Mouse (Mus musculus): ENCODE data around the gene Myo15b. TPM values are rescaled to one million over a fixed set of nuclear protein-coding genes. Genes with fewer than 3 reads are reported as not detected.

The Myo15b gene
- polyA plus RNA-seq, 1 experiment from 2014 or later, result 0.46 TPM

GRCm38 (mm10) chr11:115904231-115904955 is 46.2 kb downstream of the Myo15b start:
- peaks cover 98% of the 10 kb centered on the region for H3K4me1 ChIP-seq (replicated peaks)
- DNase-seq (no peak), ATAC-seq (ENCODE audit: low read depth) (peak; percentile 5; the same call in 1 of the 2 replicates)
- peak overlapping the region; percentile 99 for H3K27ac ChIP-seq
- WGBS (ENCODE audit: insufficient replicate concordance), result 47% methylated on average over 8 of the region's 8 CpGs
- H3K9me3 ChIP-seq (replicated peaks), result no peaks in the 10 kb centered on the region
- H3K36me3 ChIP-seq, result peaks cover 63% of the 10 kb centered on the region
- peak overlapping the region; percentile 66 for H3K4me3 ChIP-seq (replicated peaks)
- H3K4me2 ChIP-seq, result peak overlapping the region; percentile 91
- H3K27me3 ChIP-seq, result no peaks in the 10 kb centered on the region
- H3K9ac ChIP-seq, result peak overlapping the region; percentile 85

DNA sequence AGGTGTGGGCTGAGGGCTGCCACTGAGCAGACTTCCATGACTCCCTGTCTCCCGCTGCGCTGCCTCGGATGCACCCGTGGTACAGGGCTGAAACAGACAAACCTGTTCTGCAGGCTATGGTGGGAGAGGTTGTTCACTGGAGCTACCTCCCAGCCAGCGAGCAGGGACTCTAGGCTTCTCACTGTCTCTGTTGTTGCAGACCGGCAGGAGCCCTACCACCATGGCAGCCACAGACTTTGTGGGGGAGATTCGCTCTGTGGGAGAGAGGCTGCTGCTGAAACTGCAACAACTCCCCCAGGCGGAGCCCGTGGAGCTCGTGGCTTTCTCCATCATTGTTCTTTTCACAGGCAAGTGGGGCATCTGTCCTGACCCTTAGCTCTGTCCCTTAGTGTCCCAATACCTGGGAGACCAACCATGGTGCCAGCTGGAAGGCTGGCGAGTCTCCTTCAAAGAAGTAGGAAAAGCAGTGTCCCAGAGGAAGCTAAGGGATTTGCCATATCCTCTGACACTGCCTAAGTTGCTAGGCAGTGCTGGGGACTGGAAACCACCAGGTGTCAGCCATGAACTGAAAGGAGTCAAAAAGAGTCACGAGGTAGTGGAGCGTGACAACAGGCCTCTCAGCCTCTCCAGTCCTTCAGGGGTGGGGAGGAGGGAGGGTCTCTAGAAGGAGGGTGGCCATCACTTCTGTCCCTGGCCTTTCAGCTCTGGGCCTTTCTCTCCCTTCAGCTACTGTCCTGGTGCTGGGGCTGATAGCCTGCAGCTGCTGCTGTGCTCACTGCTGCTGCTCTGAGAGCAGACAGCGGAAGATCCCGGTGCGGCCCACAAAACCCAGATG is 47.0 kb downstream of the Myo15b start:
- Histone ChIP-seq H3K4me3 (replicated peaks) (0 out of 2 replicates have a peak overlapping the region, but pooled peaks have one; percentile 66), H3K9ac (peak overlapping the region; percentile 85), H3K4me1 (replicated peaks) (peaks cover 97% of the 10 kb centered on the region), H3K27me3 (no peaks in the 10 kb centered on the region), H3K36me3 (peaks cover 64% of the 10 kb centered on the region), H3K27ac (peak overlapping the region; percentile 99), H3K9me3 (replicated peaks) (no peaks in the 10 kb centered on the region), H3K4me2 (peak overlapping the region; percentile 91)
- 76% methylated on average over 16 of the region's 16 CpGs for WGBS (ENCODE audit: insufficient replicate concordance)
- ATAC-seq (ENCODE audit: low read depth) (no peak), DNase-seq (no peak)

- Histone ChIP-seq H3K27ac (peak overlapping the region; percentile 99), H3K9ac (peak overlapping the region; percentile 85), H3K4me1 (replicated peaks) (peaks cover 97% of the 10 kb centered on the region), H3K27me3 (no peaks in the 10 kb centered on the region), H3K9me3 (replicated peaks) (no peaks in the 10 kb centered on the region), H3K4me3 (replicated peaks) (no peak overlapping the region), H3K36me3 (peaks cover 66% of the 10 kb centered on the region), H3K4me2 (no peak overlapping the region)
- ATAC-seq (ENCODE audit: low read depth) (no peak), DNase-seq (no peak)
- WGBS (ENCODE audit: insufficient replicate concordance), result 77% methylated on average over 3 of the region's 3 CpGs
These were observed 47.9 kb downstream of the Myo15b start for GRCm38 (mm10) chr11:115906116-115906515.

- peaks cover 97% of the 10 kb centered on the region for H3K4me1 ChIP-seq (replicated peaks)
- H3K27me3 ChIP-seq, result no peaks in the 10 kb centered on the region
- no peak overlapping the region for H3K4me3 ChIP-seq (replicated peaks)
- H3K9me3 ChIP-seq (replicated peaks), result no peaks in the 10 kb centered on the region
- ATAC-seq (ENCODE audit: low read depth), result no peak
- peak overlapping the region; percentile 99 for H3K27ac ChIP-seq
- DNase-seq, result no peak
- H3K9ac ChIP-seq, result 0 out of 2 replicates have a peak overlapping the region, but pooled peaks have one; percentile 85
- H3K4me2 ChIP-seq, result no peak overlapping the region
- WGBS (ENCODE audit: insufficient replicate concordance), result 92% methylated on average over 5 of the region's 5 CpGs
- peaks cover 66% of the 10 kb centered on the region for H3K36me3 ChIP-seq
These were observed 48.3 kb downstream of the Myo15b start for GRCm38 (mm10) chr11:115906521-115906920.

DNA sequence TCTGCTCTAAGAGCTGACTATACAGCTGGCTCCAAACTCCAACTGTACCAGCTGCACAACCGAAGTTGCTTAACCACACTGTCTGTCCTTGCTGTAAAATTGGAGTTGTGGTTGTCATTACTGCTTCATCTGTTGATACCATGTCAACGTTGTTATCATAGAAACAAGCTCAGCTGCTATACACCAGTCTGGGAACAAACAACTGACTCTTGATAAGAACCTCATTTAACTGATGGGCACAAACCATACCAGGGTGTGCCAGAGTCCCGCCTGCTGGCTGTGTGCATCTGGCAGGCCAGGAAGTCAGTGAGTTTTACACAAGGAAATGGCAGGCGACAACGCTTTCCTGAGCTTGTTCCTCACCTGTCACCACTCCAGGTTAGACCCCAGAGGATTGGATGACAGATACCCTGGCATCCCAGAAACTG is 52.9 kb downstream of the Myo15b start:
- peak overlapping the region; percentile 94 for H3K27ac ChIP-seq
- DNase-seq (peak; percentile 73), ATAC-seq (ENCODE audit: low read depth) (peak; percentile 88)
- H3K27me3 ChIP-seq, result no peaks in the 10 kb centered on the region
- H3K4me3 ChIP-seq (replicated peaks), result no peak overlapping the region; the same call in 1 of the 2 replicates
- H3K9ac ChIP-seq, result peak overlapping the region; percentile 66
- H3K4me1 ChIP-seq (replicated peaks), result peaks cover 90% of the 10 kb centered on the region
- no peaks in the 10 kb centered on the region for H3K9me3 ChIP-seq (replicated peaks)
- H3K36me3 ChIP-seq, result peaks cover 58% of the 10 kb centered on the region
- H3K4me2 ChIP-seq, result peak overlapping the region; percentile 45
- 15% methylated on average over 5 of the region's 5 CpGs for WGBS (ENCODE audit: insufficient replicate concordance)

DNA sequence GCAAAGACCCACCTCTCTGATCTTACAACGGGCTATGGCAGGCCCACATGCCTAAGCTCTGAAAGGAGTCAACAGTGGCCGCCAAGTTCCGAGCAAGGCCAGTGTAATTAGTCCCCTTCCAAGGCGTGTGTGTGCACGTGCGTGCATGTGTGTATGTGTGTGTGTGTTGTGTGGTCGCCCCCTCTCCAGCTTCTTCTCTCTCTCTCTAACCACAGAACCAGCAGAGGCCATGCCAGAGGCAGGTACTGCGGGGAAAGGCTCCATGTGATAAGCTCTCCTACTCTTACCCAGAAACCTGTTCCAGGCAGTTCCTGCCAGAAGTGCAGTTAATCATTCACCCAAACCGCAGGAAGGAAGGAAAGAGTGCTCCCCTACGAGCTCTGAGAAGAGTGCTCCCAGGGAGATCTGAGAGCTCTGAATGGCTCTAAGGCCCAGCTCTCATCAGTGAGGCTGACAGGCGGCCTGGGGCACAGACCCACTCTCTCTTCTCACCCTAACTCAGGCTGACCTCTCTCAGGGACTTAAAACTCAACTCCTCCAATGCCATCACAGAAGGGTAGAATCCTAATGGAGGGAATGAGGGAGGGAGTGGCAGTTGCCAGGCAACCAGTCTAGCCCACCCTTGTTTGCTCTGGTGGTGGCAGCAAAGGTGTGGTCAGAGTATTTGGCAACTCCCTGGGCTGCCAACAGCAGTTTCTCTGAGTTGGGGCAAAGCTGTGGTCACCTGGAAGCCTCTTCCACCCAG is 53.6 kb downstream of the Myo15b start, which contains the start of gene Smim6:
Smim6 (plus strand) TSS at position 386 of the 745 bp plus-strand sequence.
- H3K27me3 ChIP-seq, result no peaks in the 10 kb centered on the region
- peak within 1 kb of the TSS; percentile 94 for H3K27ac ChIP-seq
- no peak for DNase-seq
- H3K4me1 ChIP-seq (replicated peaks), result peaks cover 89% of the 10 kb centered on the region
- peaks cover 58% of the 10 kb centered on the region for H3K36me3 ChIP-seq
- ATAC-seq (ENCODE audit: low read depth), result peak; percentile 69
- H3K9me3 ChIP-seq (replicated peaks), result no peaks in the 10 kb centered on the region
- peak within 1 kb of the TSS; percentile 66 for H3K9ac ChIP-seq
- peak within 1 kb of the TSS; percentile 45 for H3K4me2 ChIP-seq
- WGBS (ENCODE audit: insufficient replicate concordance), result 14% methylated on average over 11 of the region's 11 CpGs
- no peak within 1 kb of the TSS; the same call in 1 of the 2 replicates for H3K4me3 ChIP-seq (replicated peaks)

DNA sequence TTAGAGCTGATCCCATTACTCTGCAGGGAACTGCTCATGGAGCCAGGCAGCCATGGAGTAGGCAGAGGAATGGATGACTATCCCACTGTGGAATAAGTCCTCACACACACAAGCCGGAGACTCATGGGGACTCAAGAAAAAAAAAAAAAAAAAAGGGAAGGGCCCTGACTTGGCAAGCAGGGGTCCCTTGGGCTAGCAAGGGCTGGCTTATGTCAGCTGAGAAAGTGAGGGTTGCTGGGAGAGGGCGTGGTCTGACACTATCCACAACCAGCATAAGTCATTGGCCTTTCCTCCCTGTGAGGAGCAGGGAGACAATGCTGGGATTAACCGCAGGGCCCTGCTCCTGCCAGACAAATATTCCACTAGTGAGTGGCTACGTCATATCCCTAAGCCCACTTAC is 58.4 kb downstream of the Myo15b start:
- no peaks in the 10 kb centered on the region for H3K27me3 ChIP-seq

DNA sequence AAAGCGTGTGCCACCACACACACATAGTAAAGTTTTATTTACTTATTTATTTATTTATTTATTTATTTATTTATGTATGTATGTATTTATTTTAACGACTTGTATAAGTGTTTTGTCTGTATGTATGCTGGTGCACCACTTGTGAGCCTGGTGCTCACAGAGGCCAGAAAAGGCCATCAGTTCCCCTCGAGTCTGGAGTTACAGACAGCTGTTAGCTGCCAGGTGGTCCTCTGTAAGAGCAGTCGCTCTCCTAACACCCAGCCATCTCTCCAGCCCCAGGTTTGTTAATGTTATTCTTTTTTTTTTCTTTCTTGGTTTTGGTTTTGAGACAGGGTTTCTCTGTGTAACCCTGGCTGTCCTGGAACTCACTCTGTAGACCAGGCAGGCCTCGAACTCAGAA is 60.4 kb downstream of the Myo15b start:
- Histone ChIP-seq H3K4me3 (replicated peaks) (no peak overlapping the region), H3K36me3 (peaks cover 56% of the 10 kb centered on the region), H3K4me1 (replicated peaks) (peaks cover 29% of the 10 kb centered on the region), H3K27ac (peak overlapping the region; percentile 50; the same call in 1 of the 2 replicates), H3K9ac (no peak overlapping the region), H3K4me2 (no peak overlapping the region), H3K27me3 (no peaks in the 10 kb centered on the region), H3K9me3 (replicated peaks) (no peaks in the 10 kb centered on the region)
- ATAC-seq (ENCODE audit: low read depth) (no peak), DNase-seq (no peak)
- WGBS (ENCODE audit: insufficient replicate concordance), result 76% methylated on average over 5 of the region's 5 CpGs

More for the DNA sequence above, 58.4 kb downstream of the Myo15b start:
- H3K4me3 ChIP-seq (replicated peaks), result no peak overlapping the region
- 0 out of 2 replicates have a peak overlapping the region, but pooled peaks have one; percentile 2 for H3K27ac ChIP-seq
- no peak for DNase-seq
- H3K36me3 ChIP-seq, result peaks cover 47% of the 10 kb centered on the region
- peak overlapping the region; percentile 39; the same call in 1 of the 2 replicates for H3K9ac ChIP-seq
- H3K4me2 ChIP-seq, result no peak overlapping the region
- H3K4me1 ChIP-seq (replicated peaks), result peaks cover 49% of the 10 kb centered on the region
- ATAC-seq (ENCODE audit: low read depth), result no peak
- no peaks in the 10 kb centered on the region for H3K9me3 ChIP-seq (replicated peaks)
- WGBS (ENCODE audit: insufficient replicate concordance), result 82% methylated on average over 4 of the region's 4 CpGs

- 0 out of 2 replicates have a peak overlapping the region, but pooled peaks have one; percentile 2 for H3K27ac ChIP-seq
- H3K4me3 ChIP-seq (replicated peaks), result no peak overlapping the region
- H3K9me3 ChIP-seq (replicated peaks), result no peaks in the 10 kb centered on the region
- peaks cover 29% of the 10 kb centered on the region for H3K4me1 ChIP-seq (replicated peaks)
- DNase-seq (no peak), ATAC-seq (ENCODE audit: low read depth) (no peak)
- WGBS (ENCODE audit: insufficient replicate concordance), result 85% methylated on average over 5 of the region's 5 CpGs
- peaks cover 57% of the 10 kb centered on the region for H3K36me3 ChIP-seq
- no peak overlapping the region for H3K9ac ChIP-seq
- H3K27me3 ChIP-seq, result no peaks in the 10 kb centered on the region
- H3K4me2 ChIP-seq, result no peak overlapping the region
These were observed 60.9 kb downstream of the Myo15b start for GRCm38 (mm10) chr11:115919073-115919472.

- 25% methylated on average over 6 of the region's 6 CpGs for WGBS (ENCODE audit: insufficient replicate concordance)
- H3K27me3 ChIP-seq, result no peaks in the 10 kb centered on the region
- peak; percentile 73 for ATAC-seq (ENCODE audit: low read depth)
- H3K9ac ChIP-seq, result no peak overlapping the region
- H3K4me1 ChIP-seq (replicated peaks), result peaks cover 20% of the 10 kb centered on the region
- peak overlapping the region; percentile 72 for H3K27ac ChIP-seq
- H3K9me3 ChIP-seq (replicated peaks), result no peaks in the 10 kb centered on the region
- H3K4me2 ChIP-seq, result no peak overlapping the region
- H3K4me3 ChIP-seq (replicated peaks), result no peak overlapping the region
- DNase-seq, result no peak
- peaks cover 62% of the 10 kb centered on the region for H3K36me3 ChIP-seq
These were observed 62.1 kb downstream of the Myo15b start for GRCm38 (mm10) chr11:115920110-115920818.
